ENCODE assay signal across 9 mouse cellular contexts in genomic region chr5:137025132-137025531, GRCm38 (mm10). TPM values are rescaled to one million over a fixed set of nuclear protein-coding genes. Genes with fewer than 3 reads are reported as not detected.
A peak's percentile ranks its signal among the peaks of the same experiment; 100 is the strongest.
DNase-seq lines count a peak whose midpoint lies in the region; ATAC-seq lines count a peak whose summit lies in the region.
"Had no signal": no experiment of that assay in that cellular context is flagged by ENCODE, and none has a peak within 500 bp of the region (broad histone marks: within the 10 kb centered on the region; RNA-seq: fewer than 3 reads in every experiment).

No protein-coding gene starts in this region.

- peak overlapping the region; percentile 17; the same call in 1 of the 2 replicates for H3K4me3 ChIP-seq in forebrain, embryonic 13.5 days
- H3K4me3 ChIP-seq: limb, embryonic 12.5 days had no signal

- ATAC-seq in cerebellum, adult (ENCODE audit: insufficient number of reproducible peaks, low FRiP score, low TSS enrichment), result peak; percentile 49; the same call in 1 of the 2 replicates
- no peak for ATAC-seq in forebrain, embryonic 13.5 days

- peak; percentile 72 for DNase-seq in Muller cell, postnatal 12 days (ENCODE audit: inconsistent ontology term)
- DNase-seq in heart, postnatal 4 days, result peak; percentile 89
- DNase-seq in layer of hippocampus, adult 9-11 months, result peak; percentile 44
- DNase-seq in lung, postnatal 4 days, result peak; percentile 68 to 86
- peak; percentile 66 for DNase-seq in retina, postnatal 7 days (ENCODE audit: low read depth, low spot score)
- DNase-seq in urinary bladder, postnatal 36 days (ENCODE audit: low spot score in 2 of 2), result peak; percentile 63 to 69

- peaks cover 67% of the 10 kb centered on the region for H3K27me3 ChIP-seq in forebrain, embryonic 13.5 days

- H3K27ac ChIP-seq in forebrain, embryonic 13.5 days, result no peak overlapping the region
- H3K27ac ChIP-seq: limb, embryonic 12.5 days had no signal

- no peaks in the 10 kb centered on the region for H3K9me3 ChIP-seq in forebrain, embryonic 13.5 days (replicated peaks)
- H3K9me3 ChIP-seq: limb, embryonic 12.5 days had no signal

- H3K4me2 ChIP-seq in forebrain, embryonic 13.5 days, result peak overlapping the region; percentile 49
- H3K4me2 ChIP-seq: limb, embryonic 12.5 days had no signal

- 0 out of 2 replicates have a peak overlapping the region, but pooled peaks have one; percentile 9 for H3K9ac ChIP-seq in forebrain, embryonic 13.5 days
- H3K9ac ChIP-seq: limb, embryonic 12.5 days had no signal

- no peaks in the 10 kb centered on the region for H3K36me3 ChIP-seq in forebrain, embryonic 13.5 days (ENCODE audit: poor library complexity, severe bottlenecking)
- H3K36me3 ChIP-seq: limb, embryonic 12.5 days had no signal

- under 1% methylated on average over 23 of the region's 23 CpGs for WGBS in forebrain, embryonic 13.5 days

- peaks cover 19% of the 10 kb centered on the region for H3K4me1 ChIP-seq in forebrain, embryonic 13.5 days

RNA-seq across cellular contexts. Expression of gene Vgf, which starts 1.1 kb away (rescaled TPM):
- 0.89 and 1.0 TPM in 2 replicates for polyA plus RNA-seq in forebrain, embryonic 13.5 days (2015; fragmentation: Nextera tagmentation; extraction: Ambion mirVana)
- not detected for total RNA-seq in heart, postnatal 4 days (2021)

RNA-seq across cellular contexts. Expression of gene Ap1s1, which starts 20.8 kb away (rescaled TPM):
- 252 and 260 TPM in 2 replicates for polyA plus RNA-seq in forebrain, embryonic 13.5 days (2015; fragmentation: Nextera tagmentation; extraction: Ambion mirVana)
- 10 to 100 TPM; 70.9 to 82.3 TPM for total RNA-seq in heart, postnatal 4 days (2021)

RNA-seq across cellular contexts. Expression of gene Znhit1, which starts 37.3 kb away (rescaled TPM):
- polyA plus RNA-seq in forebrain, embryonic 13.5 days (2015; fragmentation: Nextera tagmentation; extraction: Ambion mirVana), result 110 and 113 TPM in 2 replicates
- 10 to 100 TPM; 48.6 to 53.2 TPM for total RNA-seq in heart, postnatal 4 days (2021)

RNA-seq across cellular contexts. Expression of gene Plod3, which starts 38.3 kb away (rescaled TPM):
- polyA plus RNA-seq in forebrain, embryonic 13.5 days (2015; fragmentation: Nextera tagmentation; extraction: Ambion mirVana), result 25.8 and 28.9 TPM in 2 replicates
- total RNA-seq in heart, postnatal 4 days (2021), result 10 to 100 TPM; 46.9 to 51.8 TPM

RNA-seq across cellular contexts. Expression of gene Serpine1, which starts 46.9 kb away (rescaled TPM):
- 0.14 and 0.21 TPM in 2 replicates for polyA plus RNA-seq in forebrain, embryonic 13.5 days (2015; fragmentation: Nextera tagmentation; extraction: Ambion mirVana)
- total RNA-seq in heart, postnatal 4 days (2021), result 10 to 100 TPM; 13.4 to 14.0 TPM
